Mouse (Mus musculus) spleen, adult 2 months (tissue): ENCODE measurements around the gene Fitm2.

Experiments used
- CTCF ChIP-seq: fragments of 200-500 bp; IDR thresholded peaks from 2 replicates; pipeline ENCODE4 v1.5.1; 2011; ENCODE audit warnings: mild to moderate bottlenecking, inconsistent platforms; ENCODE audit not compliant: insufficient read depth, insufficient read length, insufficient replicate concordance; ENCODE audit errors: extremely low read depth
- POLR2A ChIP-seq: fragments of 200-500 bp; IDR thresholded peaks from 2 replicates; pipeline ENCODE4 v1.6.1; 2011; ENCODE audit warnings: low read depth, low read length, inconsistent platforms

- TF ChIP-seq CTCF, result no peak
- no peak for TF ChIP-seq POLR2A
Observed at GRCm38 (mm10) chr2:163420366-163420886, 52.0 kb downstream of the Fitm2 start.
